Mouse (Mus musculus): Measurements from ENCODE around the gene Npas3.
A peak's percentile ranks its signal among the peaks of the same experiment; 100 is the strongest.
"Not testable (repeated sequence)": the region's sequence is repeated elsewhere in the genome, so short reads cannot be mapped to it uniquely, and the experiment has no call there.

Npas3 gene

DNA sequence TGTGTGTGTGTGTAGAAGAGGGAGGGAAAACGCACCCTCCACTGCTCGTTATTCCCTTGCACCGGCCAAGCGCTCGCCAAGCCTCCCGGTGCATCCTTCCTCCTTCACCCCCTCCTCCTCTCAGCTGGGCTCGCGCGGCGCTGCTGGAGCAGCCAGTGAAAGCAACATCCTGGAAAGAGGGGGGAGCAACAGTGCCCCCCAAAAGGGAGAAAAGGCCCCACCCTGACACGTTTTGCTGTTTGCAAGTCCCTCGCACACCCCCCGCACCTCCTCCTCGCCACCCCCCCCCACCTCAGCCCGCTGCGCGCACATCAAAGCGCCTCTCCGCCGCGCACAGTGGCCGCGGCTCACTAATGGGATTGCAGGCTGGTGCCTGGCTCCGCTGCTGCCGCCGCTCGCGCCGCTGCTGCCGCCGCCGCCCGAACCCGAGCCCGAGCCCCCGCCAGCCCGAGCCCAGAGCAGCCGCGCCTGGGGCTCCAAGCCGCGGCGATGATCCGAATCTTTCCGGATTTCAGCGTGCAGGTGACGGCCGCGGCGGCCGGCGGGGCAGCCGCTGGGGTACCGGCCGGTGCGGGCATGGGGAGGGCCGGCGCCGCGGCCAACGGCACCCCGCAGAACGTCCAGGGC, at the start of gene Npas3:
Npas3 (plus strand) TSS at position 577 of the 627 bp plus-strand sequence.
- peak; percentile 41 for DNase-seq (ENCODE audit: low spot score)

DNA sequence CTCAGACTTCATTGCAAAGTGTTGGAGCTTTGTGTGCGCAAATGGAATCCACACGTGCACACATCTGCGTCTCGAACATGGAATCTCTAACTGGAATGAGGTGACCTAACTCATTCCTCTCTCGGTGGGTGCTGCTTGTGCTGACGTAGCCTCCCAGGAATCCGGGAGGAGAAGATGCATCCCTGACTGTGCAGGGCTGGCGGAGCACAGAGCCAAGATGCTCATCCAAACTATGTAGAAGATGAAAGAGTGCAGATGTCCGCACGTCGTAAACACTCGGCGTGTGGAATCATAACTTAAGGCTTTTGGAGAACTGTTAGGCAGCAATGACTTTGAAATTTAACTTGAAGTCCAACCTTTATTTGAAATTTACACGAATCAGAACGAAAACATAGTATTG, 31.3 kb upstream of the Npas3 start:
- no peak for DNase-seq (ENCODE audit: low spot score)

- no peak for DNase-seq (ENCODE audit: low spot score)
These were observed 25.7 kb upstream of the Npas3 start for GRCm38 (mm10) chr12:53222742-53223141.

DNA sequence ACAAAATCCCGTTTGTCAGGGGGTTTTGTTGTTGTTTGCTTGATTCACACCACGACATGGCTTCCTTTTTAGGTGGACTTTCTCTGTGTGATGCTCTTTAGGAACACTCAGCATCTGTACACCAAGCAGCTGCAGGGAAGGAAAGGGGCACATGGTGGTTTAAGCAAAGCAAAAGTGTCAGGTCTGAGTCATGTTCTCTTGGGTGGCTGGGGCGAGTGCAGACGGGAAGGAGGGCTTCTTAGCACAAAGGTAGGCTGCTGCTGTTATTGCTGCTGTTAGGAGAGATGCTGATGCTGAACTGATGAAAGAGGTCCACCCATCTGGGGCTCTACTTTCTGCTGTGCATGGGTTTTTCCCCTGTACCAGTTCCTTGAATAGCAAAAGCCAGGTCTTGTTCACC, 21.1 kb upstream of the Npas3 start:
- no peak for DNase-seq (ENCODE audit: low spot score)

DNA sequence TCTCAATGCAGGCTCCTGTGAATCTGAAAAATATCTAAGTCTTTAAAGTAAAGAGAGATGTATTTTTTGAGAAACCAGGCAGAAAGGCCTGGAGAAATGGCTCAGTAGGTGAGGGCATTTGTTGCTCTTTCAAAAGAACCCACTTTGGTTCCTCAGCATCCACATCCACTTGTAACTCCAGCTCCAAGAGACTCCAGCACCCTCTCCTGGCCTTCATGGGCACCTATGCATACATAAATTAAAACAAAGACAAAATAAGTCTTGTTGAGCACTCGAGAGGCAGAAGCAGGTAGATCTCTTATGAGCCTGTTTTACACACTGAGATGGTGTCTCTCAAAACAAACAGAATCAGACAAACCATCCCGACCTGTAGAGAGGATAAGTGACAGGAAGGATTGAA, 19.1 kb upstream of the Npas3 start:
- DNase-seq (ENCODE audit: low spot score) = no peak

DNA sequence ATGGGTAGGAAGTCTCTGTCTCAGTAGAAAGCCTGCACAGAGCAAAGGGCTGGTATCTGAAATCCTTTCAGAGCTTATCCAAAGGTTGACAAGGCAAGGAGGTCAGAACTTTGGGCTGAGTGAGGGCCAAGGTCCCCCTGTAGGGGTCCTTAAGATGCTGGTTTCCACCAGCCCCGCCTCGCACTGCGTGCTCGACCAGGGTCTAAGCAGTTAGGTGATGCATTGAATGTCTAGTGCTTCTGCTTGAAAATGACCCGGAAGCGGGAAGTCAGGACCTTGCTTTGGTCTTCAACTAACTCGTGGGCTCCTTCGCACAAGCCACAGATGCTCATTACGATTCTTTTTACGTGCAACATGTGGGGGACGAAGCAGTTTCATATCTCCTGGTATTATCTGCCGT, 2.3 kb upstream of the Npas3 start:
- no peak for DNase-seq (ENCODE audit: low spot score)

- DNase-seq (ENCODE audit: low spot score) = peak; percentile 40
These were observed 1.6 kb upstream of the Npas3 start for GRCm38 (mm10) chr12:53246581-53247490.

GRCm38 (mm10) chr12:53247491-53248035, 914 bp upstream of the Npas3 start:
- no peak for DNase-seq (ENCODE audit: low spot score)

DNA sequence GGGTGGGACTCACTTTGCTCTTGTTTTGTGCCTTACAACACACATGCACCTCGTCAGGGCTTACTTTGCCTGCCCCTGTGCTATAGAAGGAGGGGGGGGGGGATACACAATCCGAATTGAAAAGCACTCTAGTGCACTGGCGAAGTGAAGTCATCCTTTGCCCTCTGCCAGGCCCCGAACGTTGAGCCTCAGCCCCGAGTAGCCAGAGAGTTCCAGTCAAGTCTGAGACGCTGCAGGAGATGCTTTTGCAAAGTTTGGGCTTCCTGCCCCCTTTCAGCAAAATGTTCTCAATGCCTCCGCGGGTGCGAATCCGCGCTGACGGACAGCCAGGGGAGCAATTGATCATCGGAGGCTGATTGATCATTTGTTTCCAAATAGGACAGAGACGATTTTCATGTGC, 319 bp downstream of the Npas3 start:
- DNase-seq (ENCODE audit: low spot score) = peak; percentile 40

GRCm38 (mm10) chr12:53251701-53252181, 3.3 kb downstream of the Npas3 start:
- peak; percentile 41 for DNase-seq (ENCODE audit: low spot score)

DNA sequence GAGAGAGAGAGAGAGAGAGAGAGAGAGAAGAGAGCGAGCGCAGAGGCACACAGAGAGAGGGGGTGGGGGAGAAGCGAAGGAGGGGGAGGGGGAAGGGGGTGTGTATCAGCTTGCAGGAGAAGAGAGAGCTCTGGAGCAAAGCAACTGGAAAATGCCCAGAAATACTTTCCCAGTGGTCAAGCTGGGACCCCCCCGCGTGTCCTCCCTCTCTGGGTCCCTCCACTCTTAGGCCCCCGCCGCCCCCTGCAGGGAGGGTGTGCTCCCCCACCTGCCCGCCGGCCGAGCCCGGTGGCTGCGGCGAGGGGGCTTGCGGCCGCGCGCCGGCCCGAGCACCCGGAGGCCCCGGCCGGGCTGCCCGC, 3.7 kb downstream of the Npas3 start:
- DNase-seq (ENCODE audit: low spot score) = peak; percentile 56

GRCm38 (mm10) chr12:53252572-53253422, 4.3 kb downstream of the Npas3 start:
- DNase-seq (ENCODE audit: low spot score) = peak; percentile 57

DNA sequence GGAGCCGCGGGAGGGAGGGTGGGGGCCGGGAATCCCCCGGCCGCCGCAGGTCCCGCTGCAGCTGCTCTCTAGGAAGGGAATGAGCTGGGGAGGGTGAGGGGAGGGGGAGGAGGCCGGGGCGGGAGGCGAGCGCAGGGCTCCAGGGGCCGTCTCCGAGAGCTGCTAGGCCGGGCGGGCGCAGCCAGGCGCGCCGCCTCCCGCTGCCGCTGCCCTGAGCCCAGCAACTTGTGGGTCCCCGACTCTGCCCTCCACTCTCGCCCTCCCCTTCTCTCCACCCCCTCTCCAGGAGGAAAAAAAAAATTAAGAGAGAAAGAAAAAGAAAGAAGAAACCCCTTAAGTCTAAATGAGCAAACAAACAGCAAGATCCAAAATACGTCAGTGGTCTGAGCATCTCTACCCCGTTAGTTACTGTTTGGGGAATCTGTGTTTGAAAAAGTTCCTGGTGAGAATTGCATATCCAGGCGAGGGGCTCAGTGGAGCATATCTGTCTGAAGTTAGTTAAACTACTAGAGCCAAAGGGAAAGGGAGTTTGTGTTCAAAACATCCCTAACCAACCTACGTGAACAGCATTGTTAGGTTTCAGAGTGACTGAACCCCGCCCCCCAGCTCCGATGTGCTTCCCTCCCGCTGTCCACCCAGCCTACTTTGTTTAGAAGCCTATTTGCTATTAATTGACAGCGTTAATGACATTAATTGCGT, 5.1 kb downstream of the Npas3 start:
- peak; percentile 49 for DNase-seq (ENCODE audit: low spot score)

DNA sequence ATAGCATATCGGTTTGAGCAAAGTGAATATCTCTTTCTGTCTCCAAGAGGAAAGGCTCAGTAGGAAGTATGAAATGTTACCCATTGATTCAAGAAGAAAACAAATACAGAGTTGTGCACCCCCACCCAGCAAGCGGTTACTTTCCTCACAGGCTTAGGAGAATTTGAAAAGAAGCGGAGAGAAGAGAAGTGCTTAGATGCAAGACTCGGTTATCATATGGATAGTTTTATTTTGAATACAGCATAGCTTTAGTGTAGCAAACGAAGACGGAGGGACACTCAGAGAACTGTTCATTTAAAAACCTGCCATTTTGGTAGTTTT, 5.6 kb downstream of the Npas3 start:
- DNase-seq (ENCODE audit: low spot score) = no peak

DNA sequence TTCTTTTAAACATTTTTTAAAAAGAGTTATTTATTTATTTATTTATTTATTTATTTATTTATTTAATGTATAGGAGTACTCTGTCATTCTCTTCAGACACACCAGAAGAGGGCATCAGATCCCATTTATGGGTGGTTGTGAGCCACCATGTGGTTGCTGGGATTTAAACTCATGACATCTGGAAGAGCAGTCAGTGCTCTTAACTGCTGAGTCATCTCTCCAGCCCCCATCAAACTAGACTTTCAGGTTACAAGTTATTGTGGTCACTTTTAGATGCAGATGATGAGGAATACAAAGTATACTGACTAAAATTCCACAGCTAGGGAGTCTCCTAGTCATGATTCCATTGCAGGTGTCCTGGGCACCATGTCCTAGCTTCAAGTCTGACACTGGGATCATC, 26.0 kb downstream of the Npas3 start:
- not testable (repeated sequence) for DNase-seq (ENCODE audit: low spot score)

GRCm38 (mm10) chr12:53277393-53277792, 28.9 kb downstream of the Npas3 start:
- no peak for DNase-seq (ENCODE audit: low spot score)

- DNase-seq (ENCODE audit: low spot score) = no peak
These were observed 41.9 kb downstream of the Npas3 start for GRCm38 (mm10) chr12:53290341-53290740.

DNA sequence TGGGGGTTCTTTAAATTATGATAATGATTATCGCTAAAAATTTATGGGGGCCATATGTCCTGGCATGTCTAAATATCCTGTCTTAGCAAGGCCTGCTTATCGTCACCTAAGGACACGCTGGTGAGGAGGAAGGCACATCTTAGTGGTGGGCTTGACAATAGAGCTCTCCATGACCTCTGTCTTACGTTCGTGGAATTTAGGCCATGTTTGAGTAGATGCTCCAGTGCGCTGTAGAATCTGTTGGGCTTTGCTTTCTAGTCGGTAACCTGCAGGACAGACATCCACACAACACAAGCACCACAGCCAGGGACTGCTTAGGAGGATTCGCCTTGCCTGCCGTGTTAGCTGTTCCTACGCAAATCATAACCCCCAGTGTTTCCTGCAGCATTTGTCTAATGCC, 42.4 kb downstream of the Npas3 start:
- no peak for DNase-seq (ENCODE audit: low spot score)

DNA sequence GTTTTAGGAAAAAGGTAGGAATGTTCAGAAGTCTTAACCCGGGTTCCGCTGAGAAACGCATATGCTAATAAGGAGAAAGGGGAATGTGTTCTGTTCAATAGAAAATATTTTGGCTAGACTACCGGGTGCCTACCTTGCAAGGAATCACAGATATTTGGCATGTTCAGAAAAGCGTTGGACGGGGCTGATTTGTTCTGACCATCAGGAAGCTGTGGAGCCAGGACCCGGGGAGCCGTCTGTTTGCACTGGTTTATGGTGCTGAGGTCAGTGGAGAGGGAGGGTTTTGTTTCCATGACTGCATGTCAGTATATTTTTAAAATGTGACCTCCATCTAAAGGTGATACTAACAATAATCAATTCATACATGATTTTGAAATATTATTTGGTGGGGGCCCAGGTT, 43.5 kb downstream of the Npas3 start:
- no peak for DNase-seq (ENCODE audit: low spot score)

DNA sequence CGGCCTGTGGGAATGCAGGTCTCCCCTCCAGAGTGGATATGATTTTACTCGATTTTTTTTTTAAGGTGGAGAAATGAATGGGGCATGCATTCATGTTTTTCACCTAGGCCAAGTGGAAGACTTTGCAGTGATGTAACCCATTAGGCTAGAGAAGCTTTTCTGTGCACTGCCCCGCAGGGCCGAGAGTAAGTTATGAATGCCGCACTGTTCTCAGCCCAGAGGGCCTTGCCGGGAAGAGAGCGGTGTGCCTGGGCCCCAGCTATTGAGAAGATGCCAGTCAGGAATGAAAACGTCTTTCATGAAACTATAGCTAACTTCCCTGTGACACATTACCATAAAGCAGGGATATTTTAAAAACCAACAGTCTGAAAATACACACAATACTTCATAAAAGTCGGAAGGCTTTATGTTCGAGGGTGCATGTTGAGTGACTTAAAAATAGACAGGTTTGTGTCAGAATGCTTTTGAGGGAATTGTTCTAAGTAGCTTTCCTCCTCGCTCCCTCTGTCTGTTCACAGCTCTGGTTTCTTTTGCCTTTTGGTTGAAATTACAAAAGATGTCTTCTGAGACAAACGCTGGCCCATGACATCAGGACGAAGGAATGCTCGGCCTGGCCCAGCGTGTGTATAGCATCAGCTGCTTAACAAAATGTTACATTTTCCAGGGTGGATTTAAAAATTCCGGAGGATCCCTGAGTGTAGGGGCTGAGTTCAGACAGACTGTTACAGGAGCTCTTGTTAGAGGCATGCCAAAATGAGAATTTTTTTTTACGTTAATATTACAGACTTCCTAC, 44.2 kb downstream of the Npas3 start:
- no peak for DNase-seq (ENCODE audit: low spot score)

GRCm38 (mm10) chr12:53294011-53294410, 45.5 kb downstream of the Npas3 start:
- DNase-seq (ENCODE audit: low spot score) = no peak

Data from testis, postnatal 10 days (tissue).